Mouse (Mus musculus) C2C12 (cell line): ENCODE data around the gene 2700097O09Rik.

Experiments used
- CTCF ChIP-seq: IDR thresholded peaks from one replicate; pipeline ENCODE4 v1.5.1; 2011; ENCODE audit not compliant: control insufficient read depth, insufficient read depth, insufficient read length
- MAX ChIP-seq: IDR thresholded peaks from one replicate; pipeline ENCODE4 v1.6.1; 2011; ENCODE audit warnings: mild to moderate bottlenecking, control low read depth

- TF ChIP-seq CTCF = no peak
- TF ChIP-seq MAX = no peak
Observed at GRCm38 (mm10) chr12:55075296-55075695, 4.6 kb downstream of the 2700097O09Rik start.
